Mouse (Mus musculus) B cell, adult 62 days (primary cell): ENCODE data around the gene Gkn3. TPM values are rescaled to one million over a fixed set of nuclear protein-coding genes. Genes with fewer than 3 reads are reported as not detected.

Source experiments
- total RNA-seq: library from RNA; stranded (reverse); gene quantifications from 4 replicates; pipeline ENCODE4 v1.2.4, GENCODE M21; 2023

The Gkn3 gene
- not detected in 4 replicates for total RNA-seq

DNA sequence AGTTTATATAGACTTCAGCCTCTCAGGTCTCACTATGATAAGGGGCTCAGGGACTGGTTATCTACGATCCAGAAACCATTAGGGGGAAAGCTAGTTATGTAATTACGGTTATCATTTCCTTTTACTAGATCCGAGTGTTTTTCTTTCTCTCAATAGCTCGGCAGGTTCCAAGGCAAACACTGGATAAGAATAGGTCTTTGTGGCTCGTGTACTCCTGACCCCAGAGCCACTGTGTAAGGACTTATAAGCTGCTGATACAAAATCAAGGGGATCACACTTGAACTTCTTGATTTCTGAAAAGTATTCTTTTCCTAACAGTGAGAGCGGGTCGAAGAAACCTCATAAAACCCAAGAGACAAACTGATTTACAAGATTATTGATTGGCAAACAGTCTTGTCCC is at the start of gene Gkn3:
Gene Gkn3, minus strand, starts transcription at position 59 of the 400 bp plus-strand sequence.

DNA sequence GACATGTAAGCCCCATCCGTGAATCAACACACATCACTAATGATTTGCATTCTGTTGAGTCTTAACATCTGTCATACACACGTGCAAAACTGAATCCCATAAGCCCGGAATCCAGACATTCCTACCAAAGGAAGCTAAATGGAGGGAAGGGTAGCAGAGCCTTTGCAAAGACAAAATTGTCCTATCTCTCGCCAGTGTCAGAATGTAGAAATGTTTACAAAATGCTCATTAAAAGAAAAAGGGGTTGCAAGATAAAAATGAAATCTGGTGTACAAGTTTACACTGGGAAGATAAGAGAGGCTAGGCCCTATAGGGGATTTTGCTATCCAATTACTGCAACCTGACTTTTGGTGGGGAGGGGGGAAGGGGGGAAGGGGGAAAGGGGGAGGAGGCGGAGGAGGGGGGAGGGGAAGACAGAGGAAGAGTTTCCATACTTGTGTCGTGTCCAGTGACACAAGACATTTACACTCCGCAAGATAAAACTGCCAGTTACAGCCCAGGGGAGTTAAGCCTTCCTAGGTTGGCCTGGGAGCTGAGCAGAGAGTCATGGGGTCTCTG is 39.8 kb upstream of the Gkn3 start, which contains the start of gene Bmp10:
Gene Bmp10, plus strand, starts transcription at position 508 of the 558 bp plus-strand sequence.

DNA sequence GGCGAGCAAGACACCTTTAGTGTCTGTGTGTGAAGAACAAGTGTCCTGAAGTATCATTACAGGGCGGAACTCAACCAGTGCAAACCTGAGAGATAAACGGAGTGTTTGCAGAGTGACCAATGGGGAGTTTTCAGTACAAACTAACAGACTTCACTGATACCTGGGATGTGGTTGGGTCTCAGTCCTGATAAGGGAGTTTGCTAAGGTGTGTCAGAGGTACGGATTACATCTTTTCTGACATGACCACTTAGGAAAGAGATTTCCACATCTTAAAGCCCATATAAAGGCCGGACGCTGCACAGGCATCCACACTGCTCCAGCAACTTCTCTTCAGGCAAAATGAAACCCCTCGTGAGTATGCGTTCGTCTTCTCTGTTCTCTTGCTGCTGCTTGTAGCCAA is 15.7 kb downstream of the Gkn3 start, which contains the start of gene Gkn2:
Gene Gkn2, plus strand, starts transcription at position 301 of the 400 bp plus-strand sequence.

DNA sequence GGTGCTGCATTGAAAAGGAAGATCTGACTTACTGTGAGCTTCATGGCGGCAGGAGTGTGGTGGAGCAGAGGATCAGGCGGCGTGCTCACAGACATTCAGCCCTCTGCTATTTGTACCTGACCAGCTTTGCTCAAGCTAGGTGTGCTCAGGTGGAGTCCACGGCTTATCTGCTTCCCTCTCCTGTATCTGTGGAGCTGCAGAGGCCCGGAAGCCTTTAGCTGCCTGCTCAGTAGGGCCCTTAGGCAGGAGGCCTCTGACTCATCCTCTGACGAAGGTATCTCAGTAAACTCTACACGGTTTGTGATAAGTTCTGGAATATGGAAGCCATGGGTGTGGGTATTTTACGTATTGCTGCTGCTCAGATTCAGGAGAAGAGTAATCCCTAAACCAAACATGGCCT is 37.9 kb downstream of the Gkn3 start, which contains the start of gene Gkn1:
Gene Gkn1, minus strand, starts transcription at position 114 of the 400 bp plus-strand sequence.

DNA sequence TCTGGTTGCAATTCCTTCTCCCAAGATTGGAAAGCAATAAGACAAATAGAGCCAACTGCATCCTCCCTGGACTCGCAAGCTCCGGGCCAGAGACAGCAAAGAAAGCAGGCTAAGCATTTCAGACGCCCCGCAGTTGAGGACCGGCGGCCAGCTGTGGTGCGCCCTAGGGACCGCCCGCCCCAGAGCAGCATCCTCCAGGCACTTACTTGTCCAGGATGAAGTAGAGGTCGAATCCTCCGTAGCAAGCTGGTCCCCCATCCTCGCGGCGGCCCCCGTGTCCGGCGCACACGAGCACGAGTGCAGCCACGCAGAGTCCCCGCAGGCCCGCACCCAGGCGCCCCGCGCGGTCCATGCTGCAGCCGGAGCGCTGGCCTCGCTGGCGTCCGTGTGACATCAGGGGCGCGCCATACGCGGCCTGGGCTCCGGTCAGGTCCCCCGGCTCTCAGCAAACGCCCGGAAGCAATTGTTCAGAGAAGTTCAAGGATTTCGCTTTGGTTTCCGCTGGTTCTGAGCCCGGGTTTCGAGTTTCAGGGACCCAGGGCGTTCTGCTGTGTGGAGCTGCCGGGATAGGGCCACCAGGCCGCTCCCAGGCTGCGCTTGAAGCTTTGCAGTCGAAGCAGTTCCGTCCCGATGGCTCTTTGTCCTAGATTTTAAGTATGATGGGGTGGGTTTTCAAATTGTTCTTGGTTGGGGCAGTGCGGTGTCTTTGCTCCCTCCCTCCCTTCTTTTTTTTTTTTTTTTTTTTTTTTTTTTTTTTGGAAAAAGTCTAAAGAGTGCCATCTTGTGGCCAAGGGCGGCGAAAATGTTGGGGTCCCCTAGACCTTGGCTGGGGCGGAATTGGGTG is 53.4 kb downstream of the Gkn3 start, which contains the start of gene Antxr1:
Gene Antxr1, minus strand, starts transcription at position 731 of the 844 bp plus-strand sequence.

Other genes with a start within 250 kb of the Gkn3 start
- gene Antxr1, start 53.1 kb downstream of the Gkn3 start, total RNA-seq, result 0.24 to 0.60 TPM (median 0.37 TPM) in 3 of 4 replicates, not detected in the other
- gene Gkn1, start 38.0 kb downstream of the Gkn3 start, total RNA-seq, result not detected in 4 replicates
- not detected in 4 replicates for gene Gkn2, start 15.6 kb downstream of the Gkn3 start, total RNA-seq
- gene Bmp10, start 40.1 kb upstream of the Gkn3 start, total RNA-seq, result not detected in 4 replicates
- gene Arhgap25, start 144.3 kb upstream of the Gkn3 start, total RNA-seq, result 145 to 151 TPM (median 146 TPM) in 4 replicates
- 0.15 to 2.2 TPM (median 0.35 TPM) in 4 replicates for gene Prokr1, start 201.8 kb upstream of the Gkn3 start, total RNA-seq